Mouse (Mus musculus) liver, embryonic 12.5 days (tissue): ENCODE measurements at regions not wholly inside any gene's neighbourhood (a gene's known extent, or its start where the extent isn't known, plus 50 kb on each side); places are given as distances from the start of the nearest gene placed in this dataset.

Source experiments
- ATAC-seq: fragments of 200-750 bp; cut with Nextera tagmentation; 2 replicates; pipeline ENCODE4 v1.8.0; 2017; ENCODE audit warnings: moderate number of reproducible peaks, mild to moderate bottlenecking, moderate library complexity
- H3K27ac ChIP-seq: fragments of 300-500 bp; sonication (generic); 2 replicates; pipeline ENCODE4 v1.5.1; 2016; ENCODE audit warnings: mild to moderate bottlenecking
- H3K27me3 ChIP-seq: fragments of 300-500 bp; sonication (generic); replicated peaks from 2 replicates; pipeline ENCODE4 v1.6.1; 2016; ENCODE audit warnings: mild to moderate bottlenecking, moderate library complexity
- H3K36me3 ChIP-seq: fragments of 300-500 bp; sonication (generic); 2 replicates; pipeline ENCODE4 v1.6.1; 2016; ENCODE audit warnings: mild to moderate bottlenecking, moderate library complexity
- H3K4me1 ChIP-seq: fragments of 300-500 bp; sonication (generic); 2 replicates; pipeline ENCODE4 v1.6.1; 2016
- H3K4me2 ChIP-seq: fragments of 300-500 bp; sonication (generic); 2 replicates; pipeline ENCODE4 v1.6.1; 2016; ENCODE audit warnings: mild to moderate bottlenecking, moderate library complexity
- H3K4me3 ChIP-seq: fragments of 300-500 bp; sonication (generic); 2 replicates; pipeline ENCODE4 v1.5.1; 2016; ENCODE audit warnings: mild to moderate bottlenecking, moderate library complexity
- H3K9ac ChIP-seq: fragments of 300-500 bp; sonication (generic); 2 replicates; pipeline ENCODE4 v1.6.1; 2016; ENCODE audit warnings: mild to moderate bottlenecking, moderate library complexity
- H3K9me3 ChIP-seq: fragments of 300-500 bp; sonication (generic); replicated peaks from 2 replicates; pipeline ENCODE4 v1.6.1; 2016; ENCODE audit warnings: mild to moderate bottlenecking, moderate library complexity
- WGBS: fragments of 180-500 bp; shearing (Covaris S2); methylation state at CpG from one replicate; pipeline ENCODE4 v1.1.7; 2016; ENCODE audit not compliant: insufficient replicate concordance; 5-methylcytosine and 5-hydroxymethylcytosine counted together

GRCm38 (mm10) chr5:53384026-53384425, 81.9 kb upstream of the Rbpj start:
- 73% methylated on average over 7 of the region's 7 CpGs for WGBS

DNA sequence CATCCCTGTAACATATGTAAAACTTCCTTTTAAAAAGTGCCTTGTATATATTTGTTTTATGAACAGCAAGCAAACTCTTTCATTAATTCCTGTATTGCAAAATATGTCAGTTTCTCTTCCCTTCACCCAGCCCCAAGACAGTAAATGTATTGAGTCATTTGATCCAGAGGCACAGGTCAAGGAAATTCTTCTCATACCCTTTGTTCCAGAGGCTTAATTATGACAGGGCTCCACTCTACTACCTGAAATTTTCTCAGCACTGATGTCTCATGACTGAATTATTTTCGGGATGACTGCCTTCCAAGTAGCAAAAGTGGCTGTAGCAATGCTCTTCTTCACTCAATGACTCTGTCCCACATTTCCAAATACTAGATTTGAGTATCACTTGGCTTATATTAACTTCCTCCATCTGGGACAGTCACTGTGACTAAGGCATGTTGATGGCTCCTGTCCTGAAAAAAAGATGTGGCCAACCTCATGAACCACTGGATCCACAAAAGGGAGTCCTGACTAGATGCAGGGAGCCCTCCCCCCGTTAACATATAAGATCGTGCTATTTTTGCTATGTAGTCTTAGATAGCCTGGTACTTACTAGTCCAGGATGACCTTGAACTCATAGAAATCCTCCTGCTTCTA, 80.3 kb upstream of the Rbpj start:
- Histone ChIP-seq H3K9me3 (no peaks in the 10 kb centered on the region), H3K27ac (no peak overlapping the region), H3K4me2 (no peak overlapping the region), H3K36me3 (no peaks in the 10 kb centered on the region), H3K4me3 (no peak overlapping the region), H3K27me3 (no peaks in the 10 kb centered on the region; the same call in 1 of the 2 replicates), H3K9ac (no peak overlapping the region), H3K4me1 (no peaks in the 10 kb centered on the region)
- no peak for ATAC-seq
- WGBS, result 64% methylated on average over 3 of the region's 3 CpGs

More at GRCm38 (mm10) chr5:53384026-53384425, 81.9 kb upstream of the Rbpj start:
- Histone ChIP-seq H3K4me3 (no peak overlapping the region), H3K4me1 (no peaks in the 10 kb centered on the region), H3K27me3 (no peaks in the 10 kb centered on the region), H3K27ac (no peak overlapping the region), H3K4me2 (no peak overlapping the region), H3K9me3 (no peaks in the 10 kb centered on the region), H3K36me3 (no peaks in the 10 kb centered on the region), H3K9ac (no peak overlapping the region)
- ATAC-seq, result no peak

GRCm38 (mm10) chr5:53393571-53393970, 72.4 kb upstream of the Rbpj start:
- H3K27me3 ChIP-seq, result no peaks in the 10 kb centered on the region; the same call in 1 of the 2 replicates

DNA sequence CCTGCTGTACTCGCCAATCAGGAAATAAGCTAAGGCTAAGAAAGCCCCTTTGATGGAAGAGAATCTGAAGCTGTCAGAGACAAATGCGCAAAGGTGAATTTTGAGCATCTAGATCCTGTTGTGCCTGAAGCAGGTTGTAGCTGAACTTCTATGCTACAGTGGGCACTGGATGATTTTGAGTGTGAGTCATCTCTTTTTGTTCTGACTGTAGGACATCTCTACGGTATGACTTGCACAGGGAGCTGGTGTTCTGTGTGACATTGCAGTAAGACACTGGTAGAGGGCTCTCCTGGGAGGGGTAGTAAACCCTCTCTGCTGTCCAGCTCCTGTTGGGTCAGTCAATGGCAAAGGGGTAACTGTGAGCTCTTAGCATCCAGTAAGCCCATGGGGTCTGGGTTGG, 71.4 kb upstream of the Rbpj start:
- H3K4me2 ChIP-seq, result no peak overlapping the region
- no peaks in the 10 kb centered on the region for H3K9me3 ChIP-seq
- H3K4me3 ChIP-seq, result no peak overlapping the region
- H3K36me3 ChIP-seq, result no peaks in the 10 kb centered on the region
- no peak for ATAC-seq
- no peaks in the 10 kb centered on the region for H3K4me1 ChIP-seq
- no peaks in the 10 kb centered on the region; the same call in 1 of the 2 replicates for H3K27me3 ChIP-seq
- H3K9ac ChIP-seq, result no peak overlapping the region
- 78% methylated on average over 3 of the region's 3 CpGs for WGBS
- no peak overlapping the region for H3K27ac ChIP-seq

More at GRCm38 (mm10) chr5:53393571-53393970, 72.4 kb upstream of the Rbpj start:
- Histone ChIP-seq H3K9ac (no peak overlapping the region), H3K4me3 (no peak overlapping the region), H3K27ac (no peak overlapping the region), H3K4me1 (no peaks in the 10 kb centered on the region), H3K36me3 (no peaks in the 10 kb centered on the region), H3K4me2 (no peak overlapping the region), H3K9me3 (no peaks in the 10 kb centered on the region)
- WGBS, result 72% methylated on average over 2 of the region's 2 CpGs
- no peak for ATAC-seq

DNA sequence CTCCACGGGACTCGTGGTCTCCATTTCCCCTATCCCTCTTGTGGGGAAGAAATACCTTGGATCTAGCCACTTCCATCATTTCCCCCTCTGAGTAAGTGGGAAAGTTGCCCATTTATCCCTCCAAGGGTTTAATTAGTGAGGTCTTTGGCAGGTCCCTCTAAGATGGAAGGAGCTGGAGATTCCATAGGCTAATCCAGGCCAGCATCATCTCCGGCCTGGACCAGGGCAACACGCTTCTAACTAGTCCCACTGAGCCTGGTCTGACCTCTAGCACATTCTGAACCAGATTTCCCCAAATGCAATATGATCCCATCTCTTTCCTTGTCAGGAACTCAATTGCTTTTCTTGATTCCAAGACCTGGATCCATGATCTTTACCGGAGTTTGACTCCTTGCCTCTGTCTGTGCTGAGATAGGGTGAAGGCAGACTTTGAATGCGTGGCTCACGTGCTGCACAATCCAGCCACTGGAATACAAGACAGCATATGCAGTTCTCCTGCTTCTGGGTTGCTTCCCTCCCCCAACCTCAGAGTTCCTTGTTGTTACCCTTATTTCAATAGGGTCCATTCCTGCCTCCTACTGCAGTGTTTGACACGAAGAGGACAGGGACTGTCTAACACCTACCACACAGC, 67.4 kb upstream of the Rbpj start:
- no peak overlapping the region for H3K4me2 ChIP-seq
- H3K27me3 ChIP-seq, result no peaks in the 10 kb centered on the region
- peaks cover 11% of the 10 kb centered on the region; the same call in 1 of the 2 replicates for H3K4me1 ChIP-seq
- no peak overlapping the region for H3K9ac ChIP-seq
- 71% methylated on average over 8 of the region's 8 CpGs for WGBS
- no peaks in the 10 kb centered on the region for H3K36me3 ChIP-seq
- ATAC-seq, result no peak
- H3K4me3 ChIP-seq, result no peak overlapping the region
- no peak overlapping the region for H3K27ac ChIP-seq
- no peaks in the 10 kb centered on the region for H3K9me3 ChIP-seq

DNA sequence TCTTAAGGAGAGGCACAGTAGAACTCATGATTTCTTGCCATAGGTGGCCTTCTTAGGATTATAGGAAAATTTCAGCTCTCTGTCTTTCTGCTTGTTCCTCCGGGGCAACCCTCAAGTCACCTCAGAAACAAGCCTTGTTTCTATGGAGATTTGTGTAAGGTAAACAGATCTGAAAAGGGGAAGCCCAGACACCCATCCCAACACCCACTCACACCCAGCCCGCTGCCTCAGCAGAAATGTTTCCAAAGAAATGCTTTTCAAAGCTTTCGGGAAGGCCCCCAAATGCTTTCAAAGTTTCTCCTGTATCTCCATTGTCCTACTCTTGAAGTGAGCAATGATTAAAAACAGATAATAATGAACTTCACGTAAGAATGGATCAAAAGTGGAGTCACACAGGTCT, 64.9 kb upstream of the Rbpj start:
- H3K4me1 ChIP-seq, result peaks cover 11% of the 10 kb centered on the region; the same call in 1 of the 2 replicates
- no peaks in the 10 kb centered on the region for H3K27me3 ChIP-seq
- WGBS, result 45% methylated on average over 4 of the region's 4 CpGs
- H3K9ac ChIP-seq, result no peak overlapping the region
- no peak for ATAC-seq
- no peak overlapping the region for H3K4me3 ChIP-seq
- H3K27ac ChIP-seq, result no peak overlapping the region
- no peaks in the 10 kb centered on the region for H3K36me3 ChIP-seq
- no peaks in the 10 kb centered on the region for H3K9me3 ChIP-seq
- H3K4me2 ChIP-seq, result no peak overlapping the region

DNA sequence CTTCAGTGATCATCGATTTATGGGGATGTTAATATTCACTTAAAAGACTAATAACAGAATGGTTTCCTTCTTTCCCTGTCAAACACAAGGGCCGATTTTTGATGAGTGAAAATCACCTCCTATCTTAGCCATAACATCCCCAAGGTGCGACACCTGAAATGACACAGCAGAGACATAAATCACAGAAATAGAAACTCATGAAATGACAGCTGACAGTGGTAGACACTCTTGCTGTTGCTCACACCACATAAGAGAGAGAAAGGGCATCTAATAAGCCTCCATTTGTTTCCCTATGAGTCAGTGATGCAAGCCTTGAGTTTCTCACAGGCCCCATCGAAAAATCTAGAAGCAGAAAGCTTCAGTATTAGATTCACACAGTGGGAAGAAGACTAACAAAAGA, 63.9 kb upstream of the Rbpj start:
- Histone ChIP-seq H3K4me1 (peaks cover 11% of the 10 kb centered on the region; the same call in 1 of the 2 replicates), H3K9ac (no peak overlapping the region), H3K27me3 (no peaks in the 10 kb centered on the region), H3K4me3 (no peak overlapping the region), H3K36me3 (no peaks in the 10 kb centered on the region), H3K4me2 (no peak overlapping the region), H3K27ac (no peak overlapping the region), H3K9me3 (no peaks in the 10 kb centered on the region)
- 67% methylated on average over 4 of the region's 4 CpGs for WGBS
- no peak for ATAC-seq

GRCm38 (mm10) chr5:53402619-53403151, 63.3 kb upstream of the Rbpj start:
- no peaks in the 10 kb centered on the region for H3K9me3 ChIP-seq
- no peaks in the 10 kb centered on the region for H3K36me3 ChIP-seq
- H3K4me3 ChIP-seq, result no peak overlapping the region
- peaks cover 11% of the 10 kb centered on the region; the same call in 1 of the 2 replicates for H3K4me1 ChIP-seq
- H3K9ac ChIP-seq, result no peak overlapping the region
- no peak overlapping the region for H3K4me2 ChIP-seq
- H3K27ac ChIP-seq, result no peak overlapping the region
- WGBS, result 16% methylated on average over 9 of the region's 9 CpGs
- H3K27me3 ChIP-seq, result no peaks in the 10 kb centered on the region
- ATAC-seq, result no peak

DNA sequence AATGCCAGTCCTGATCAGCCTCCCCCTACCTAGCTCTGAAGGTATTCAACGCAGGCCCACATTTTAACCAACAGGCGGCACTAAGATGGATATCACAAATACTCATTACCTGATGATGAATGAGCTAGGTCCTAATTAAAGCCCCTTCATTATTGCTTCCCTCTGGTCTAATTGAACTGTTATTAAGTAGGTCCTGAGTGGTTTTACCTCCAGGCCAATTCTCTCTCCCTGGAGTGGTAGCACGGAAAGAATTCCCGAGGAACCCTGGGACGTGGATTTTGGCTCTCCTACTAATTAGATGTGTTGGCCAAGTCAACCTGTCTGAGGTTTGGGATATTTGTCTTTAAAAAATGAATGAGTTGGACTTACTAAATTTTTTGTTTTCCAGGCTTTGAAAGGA, 60.0 kb upstream of the Rbpj start:
- Histone ChIP-seq H3K4me3 (no peak overlapping the region), H3K9ac (no peak overlapping the region), H3K4me2 (no peak overlapping the region), H3K36me3 (no peaks in the 10 kb centered on the region), H3K27me3 (no peaks in the 10 kb centered on the region), H3K27ac (no peak overlapping the region), H3K4me1 (peaks cover 11% of the 10 kb centered on the region; the same call in 1 of the 2 replicates), H3K9me3 (no peaks in the 10 kb centered on the region)
- WGBS, result 77% methylated on average over 5 of the region's 5 CpGs
- ATAC-seq, result no peak

DNA sequence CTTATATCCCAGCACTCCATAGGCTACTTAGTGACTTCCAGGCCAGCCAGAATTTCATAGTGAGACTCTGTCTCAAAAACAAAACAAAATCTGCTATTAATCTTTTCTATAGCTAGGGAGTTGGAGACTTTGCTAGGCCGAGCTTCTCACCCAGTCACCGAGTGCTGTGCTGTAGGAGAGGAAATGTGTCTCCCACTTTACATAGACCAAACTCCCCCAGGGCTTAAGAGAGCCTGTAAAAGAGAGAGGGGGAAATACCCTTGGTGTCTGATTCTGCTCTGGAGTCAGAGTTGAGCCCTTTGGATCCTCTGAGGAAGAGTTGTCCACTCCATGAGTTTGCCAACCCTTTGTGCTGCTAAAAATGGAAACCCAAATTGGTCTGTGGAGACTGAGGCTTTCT, 58.3 kb upstream of the Rbpj start:
- H3K9me3 ChIP-seq, result no peaks in the 10 kb centered on the region
- no peak overlapping the region for H3K4me2 ChIP-seq
- peaks cover 6% of the 10 kb centered on the region; the same call in 1 of the 2 replicates for H3K4me1 ChIP-seq
- H3K27ac ChIP-seq, result no peak overlapping the region
- no peaks in the 10 kb centered on the region for H3K36me3 ChIP-seq
- H3K4me3 ChIP-seq, result no peak overlapping the region
- no peaks in the 10 kb centered on the region for H3K27me3 ChIP-seq
- no peak for ATAC-seq
- WGBS, result 60% methylated on average over 2 of the region's 2 CpGs
- no peak overlapping the region for H3K9ac ChIP-seq

DNA sequence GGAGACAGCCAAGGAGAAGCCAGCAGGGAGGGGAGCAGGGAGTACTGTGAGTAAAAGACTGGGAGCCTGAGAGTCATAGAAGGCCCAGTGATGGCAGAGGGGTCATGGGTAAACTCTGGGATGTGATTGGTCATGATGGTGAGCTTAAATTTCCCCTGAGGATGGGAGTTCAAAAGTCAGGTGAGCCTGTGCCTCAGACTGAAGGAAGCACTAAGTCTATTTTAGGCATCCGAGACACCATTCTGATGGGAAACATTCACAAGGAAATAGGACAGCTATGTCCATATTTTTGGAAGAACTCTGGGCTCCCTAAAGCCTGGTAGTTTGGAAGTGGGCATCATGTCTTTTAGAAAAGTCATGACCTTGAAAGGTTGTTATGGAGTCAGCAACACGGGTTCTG, 57.7 kb upstream of the Rbpj start:
- H3K9ac ChIP-seq, result no peak overlapping the region
- no peaks in the 10 kb centered on the region for H3K27me3 ChIP-seq
- H3K9me3 ChIP-seq, result no peaks in the 10 kb centered on the region
- no peak for ATAC-seq
- H3K36me3 ChIP-seq, result no peaks in the 10 kb centered on the region
- H3K4me3 ChIP-seq, result no peak overlapping the region
- H3K27ac ChIP-seq, result no peak overlapping the region
- H3K4me2 ChIP-seq, result no peak overlapping the region
- 60% methylated on average over 2 of the region's 2 CpGs for WGBS
- 0 out of 2 replicates have a peak, but pooled peaks cover under 1% of the 10 kb centered on the region for H3K4me1 ChIP-seq

- H3K4me3 ChIP-seq, result no peak overlapping the region
- no peak overlapping the region for H3K4me2 ChIP-seq
- no peaks in the 10 kb centered on the region for H3K9me3 ChIP-seq
- no peak overlapping the region for H3K9ac ChIP-seq
- whole genome bisulfite sequencing, result 58% methylated on average over 3 of the region's 3 CpGs
- no peak for ATAC-seq
- no peaks in the 10 kb centered on the region for H3K27me3 ChIP-seq
- no peak overlapping the region for H3K27ac ChIP-seq
- no peaks in the 10 kb centered on the region for H3K36me3 ChIP-seq
- no peaks in the 10 kb centered on the region for H3K4me1 ChIP-seq
Observed at GRCm38 (mm10) chr5:53409740-53410139, 56.2 kb upstream of the Rbpj start.
